Mouse (Mus musculus): Measurements from ENCODE around the gene Rnf31. TPM values are rescaled to one million over a fixed set of nuclear protein-coding genes. Genes with fewer than 3 reads are reported as not detected.

The Rnf31 gene
- polyA plus RNA-seq, 1 experiment from 2014 or later: 12.7 TPM

DNA sequence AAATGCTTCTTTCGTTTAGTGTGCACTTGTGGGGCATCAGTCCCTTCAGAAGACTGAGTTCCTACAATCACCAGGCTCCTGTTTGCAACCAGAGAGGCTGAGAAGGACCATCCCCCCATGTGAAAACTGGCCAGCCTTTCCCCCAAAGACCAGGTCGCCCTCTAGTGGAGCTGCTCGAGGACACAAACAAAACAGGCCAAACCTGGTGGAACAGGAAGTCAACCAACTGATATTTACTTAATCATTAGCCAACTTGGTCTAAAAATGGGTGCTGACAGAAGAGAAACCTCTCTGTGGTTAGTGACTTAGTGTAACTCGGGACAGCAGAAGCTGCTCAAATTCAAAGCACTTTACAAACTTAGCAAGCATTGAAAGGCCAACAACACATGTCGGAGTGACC is 34.5 kb upstream of the Rnf31 start:
- no peak overlapping the region for H3K4me3 ChIP-seq (ENCODE audit: control insufficient read depth in 1 of 2, insufficient read depth in 1 of 2, low read depth in 1 of 2, low read length in 2 of 2)
- ATAC-seq (ENCODE audit: insufficient number of reproducible peaks, insufficient read depth, low FRiP score, low read depth): no peak
- peaks cover 7 to 10% of the 10 kb centered on the region in 2 experiments for H3K4me1 ChIP-seq (ENCODE audit: control insufficient read depth in 2 of 2, insufficient read depth in 2 of 2, low read length in 2 of 2)
- no peak overlapping the region for H3K27ac ChIP-seq (replicated peaks in 1 of 2; ENCODE audit: control insufficient read depth in 1 of 2, insufficient read depth in 1 of 2, low read depth in 2 of 2, low read length in 2 of 2)
- H3K9me3 ChIP-seq (ENCODE audit: control insufficient read depth, low read length): no peaks in the 10 kb centered on the region
- H3K9ac ChIP-seq (ENCODE audit: low read length): no peak overlapping the region
- WGBS: 25% methylated on average over 5 of the region's 5 CpGs
- no peaks in the 10 kb centered on the region for H3K36me3 ChIP-seq (ENCODE audit: control insufficient read depth, insufficient read depth, low read length)
- no peak overlapping the region for H3K4me2 ChIP-seq (ENCODE audit: low read length)
- H3K27me3 ChIP-seq (ENCODE audit: control insufficient read depth, insufficient read depth, low read length): no peaks in the 10 kb centered on the region

DNA sequence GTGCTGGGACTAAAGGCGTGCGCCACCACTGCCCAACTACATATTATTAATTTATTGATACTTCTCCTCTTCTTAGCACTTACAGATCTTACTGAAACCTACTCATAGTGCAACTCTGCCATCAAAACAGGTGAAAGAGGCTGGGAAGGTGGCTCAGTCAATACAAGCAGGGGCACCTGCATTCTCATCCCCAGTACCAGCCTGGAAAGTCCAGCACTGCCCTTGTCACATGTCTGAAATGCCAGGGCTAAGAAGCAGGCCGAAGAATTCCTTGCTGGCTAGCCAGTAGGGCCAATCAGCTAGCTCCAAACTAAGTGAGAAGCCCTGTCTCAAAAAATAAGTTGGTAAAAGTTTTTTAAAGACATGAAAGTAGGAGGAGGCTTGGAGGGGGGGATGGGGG is 33.9 kb upstream of the Rnf31 start:
- Histone ChIP-seq H3K4me2 (ENCODE audit: low read length) (no peak overlapping the region), H3K4me1 (ENCODE audit: control insufficient read depth in 2 of 2, insufficient read depth in 2 of 2, low read length in 2 of 2) (peaks cover 7 to 13% of the 10 kb centered on the region in 2 experiments), H3K36me3 (ENCODE audit: control insufficient read depth, insufficient read depth, low read length) (0 out of 2 replicates have a peak, but pooled peaks cover 3% of the 10 kb centered on the region), H3K4me3 (ENCODE audit: control insufficient read depth in 1 of 2, insufficient read depth in 1 of 2, low read depth in 1 of 2, low read length in 2 of 2) (no peak overlapping the region), H3K9me3 (ENCODE audit: control insufficient read depth, low read length) (no peaks in the 10 kb centered on the region), H3K27ac (replicated peaks in 1 of 2; ENCODE audit: control insufficient read depth in 1 of 2, insufficient read depth in 1 of 2, low read depth in 2 of 2, low read length in 2 of 2) (no peak overlapping the region), H3K9ac (ENCODE audit: low read length) (no peak overlapping the region), H3K27me3 (ENCODE audit: control insufficient read depth, insufficient read depth, low read length) (no peaks in the 10 kb centered on the region)
- no peak for ATAC-seq (ENCODE audit: insufficient number of reproducible peaks, insufficient read depth, low FRiP score, low read depth)
- WGBS: 87% methylated on average over 3 of the region's 3 CpGs

DNA sequence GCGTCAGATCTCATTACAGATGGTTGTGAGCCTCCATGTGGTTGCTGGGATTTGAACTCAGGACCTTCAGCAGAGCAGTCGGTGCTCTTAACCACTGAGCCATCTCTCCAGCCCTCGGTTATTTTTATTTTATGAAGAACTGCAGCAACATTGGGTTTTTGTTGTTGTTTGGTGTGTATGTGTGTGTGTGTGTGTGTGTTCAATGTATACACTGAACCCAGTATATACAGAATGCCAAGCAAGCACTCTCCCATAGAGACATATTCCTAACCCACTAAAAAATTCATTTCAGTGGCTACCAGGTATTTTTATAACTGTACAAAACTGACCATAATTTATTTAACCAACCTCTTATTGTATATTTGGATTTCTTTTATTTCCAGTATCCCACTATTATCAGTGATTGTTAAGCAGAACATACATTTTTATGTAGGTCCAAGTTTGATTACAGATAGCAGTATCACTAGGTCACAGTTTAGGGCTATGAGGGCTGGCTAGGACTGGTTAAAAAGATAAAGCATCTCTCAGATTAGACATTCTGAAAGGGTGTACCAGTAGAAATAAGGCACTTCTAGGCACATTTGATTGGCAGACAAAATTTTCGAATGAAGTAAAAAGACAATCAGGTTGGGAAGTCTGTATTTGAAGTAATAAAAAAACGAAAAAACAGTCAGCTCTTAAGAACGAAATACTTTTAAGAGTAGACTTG is 32.6 kb upstream of the Rnf31 start:
- Histone ChIP-seq H3K9ac (ENCODE audit: low read length) (peak overlapping the region; percentile 92), H3K9me3 (ENCODE audit: control insufficient read depth, low read length) (no peaks in the 10 kb centered on the region), H3K4me2 (ENCODE audit: low read length) (peak overlapping the region; percentile 65), H3K4me1 (ENCODE audit: control insufficient read depth in 2 of 2, insufficient read depth in 2 of 2, low read length in 2 of 2) (peaks cover 7 to 13% of the 10 kb centered on the region in 2 experiments), H3K36me3 (ENCODE audit: control insufficient read depth, insufficient read depth, low read length) (peaks cover 13% of the 10 kb centered on the region), H3K4me3 (ENCODE audit: control insufficient read depth in 1 of 2, insufficient read depth in 1 of 2, low read depth in 1 of 2, low read length in 2 of 2) (peak overlapping the region in 1 of 2 experiments; percentile 75; a peak in 2 of 4 replicates), H3K27me3 (ENCODE audit: control insufficient read depth, insufficient read depth, low read length) (no peaks in the 10 kb centered on the region), H3K27ac (replicated peaks in 1 of 2; ENCODE audit: control insufficient read depth in 1 of 2, insufficient read depth in 1 of 2, low read depth in 2 of 2, low read length in 2 of 2) (peak overlapping the region in 1 of 2 experiments; percentile 100; a peak in 1 of 4 replicates)
- WGBS: 56% methylated on average over 6 of the region's 6 CpGs
- ATAC-seq (ENCODE audit: insufficient number of reproducible peaks, insufficient read depth, low FRiP score, low read depth): no peak

- Histone ChIP-seq H3K9ac (ENCODE audit: low read length) (peak within 1 kb of the TSS; percentile 92), H3K27me3 (ENCODE audit: control insufficient read depth, insufficient read depth, low read length) (no peaks in the 10 kb centered on the region), H3K9me3 (ENCODE audit: control insufficient read depth, low read length) (no peaks in the 10 kb centered on the region), H3K36me3 (ENCODE audit: control insufficient read depth, insufficient read depth, low read length) (peaks cover 22% of the 10 kb centered on the region), H3K4me2 (ENCODE audit: low read length) (peak within 1 kb of the TSS; percentile 65), H3K4me1 (ENCODE audit: control insufficient read depth in 2 of 2, insufficient read depth in 2 of 2, low read length in 2 of 2) (peaks cover 7 to 13% of the 10 kb centered on the region in 2 experiments), H3K4me3 (ENCODE audit: control insufficient read depth in 1 of 2, insufficient read depth in 1 of 2, low read depth in 1 of 2, low read length in 2 of 2) (peak within 1 kb of the TSS; percentile 60 to 75), H3K27ac (replicated peaks in 1 of 2; ENCODE audit: control insufficient read depth in 1 of 2, insufficient read depth in 1 of 2, low read depth in 2 of 2, low read length in 2 of 2) (peak within 1 kb of the TSS; percentile 96 to 100)
- peak; percentile 74 for ATAC-seq (ENCODE audit: insufficient number of reproducible peaks, insufficient read depth, low FRiP score, low read depth)
- WGBS: 0% methylated on average over 27 of the region's 27 CpGs
These were observed 31.7 kb upstream of the Rnf31 start, which contains the start of gene Dcaf11 for GRCm38 (mm10) chr14:55559799-55560201. Gene Dcaf11, plus strand, starts transcription at chr14:55560006.

- Histone ChIP-seq H3K4me3 (ENCODE audit: control insufficient read depth in 1 of 2, insufficient read depth in 1 of 2, low read depth in 1 of 2, low read length in 2 of 2) (peak within 1 kb of the TSS; percentile 60 to 75), H3K27ac (replicated peaks in 1 of 2; ENCODE audit: control insufficient read depth in 1 of 2, insufficient read depth in 1 of 2, low read depth in 2 of 2, low read length in 2 of 2) (peak within 1 kb of the TSS; percentile 96 to 100), H3K4me2 (ENCODE audit: low read length) (peak within 1 kb of the TSS; percentile 65), H3K27me3 (ENCODE audit: control insufficient read depth, insufficient read depth, low read length) (no peaks in the 10 kb centered on the region), H3K9me3 (ENCODE audit: control insufficient read depth, low read length) (no peaks in the 10 kb centered on the region), H3K36me3 (ENCODE audit: control insufficient read depth, insufficient read depth, low read length) (peaks cover 28% of the 10 kb centered on the region), H3K9ac (ENCODE audit: low read length) (peak within 1 kb of the TSS; percentile 92), H3K4me1 (ENCODE audit: control insufficient read depth in 2 of 2, insufficient read depth in 2 of 2, low read length in 2 of 2) (peaks cover 7 to 13% of the 10 kb centered on the region in 2 experiments)
- WGBS: under 1% methylated on average over 51 of the region's 51 CpGs
- ATAC-seq (ENCODE audit: insufficient number of reproducible peaks, insufficient read depth, low FRiP score, low read depth): peak; percentile 95
These were observed 31.1 kb upstream of the Rnf31 start, which contains the start of gene A730061H03Rik for GRCm38 (mm10) chr14:55560202-55561073. Gene A730061H03Rik, minus strand, starts transcription at chr14:55560406.

DNA sequence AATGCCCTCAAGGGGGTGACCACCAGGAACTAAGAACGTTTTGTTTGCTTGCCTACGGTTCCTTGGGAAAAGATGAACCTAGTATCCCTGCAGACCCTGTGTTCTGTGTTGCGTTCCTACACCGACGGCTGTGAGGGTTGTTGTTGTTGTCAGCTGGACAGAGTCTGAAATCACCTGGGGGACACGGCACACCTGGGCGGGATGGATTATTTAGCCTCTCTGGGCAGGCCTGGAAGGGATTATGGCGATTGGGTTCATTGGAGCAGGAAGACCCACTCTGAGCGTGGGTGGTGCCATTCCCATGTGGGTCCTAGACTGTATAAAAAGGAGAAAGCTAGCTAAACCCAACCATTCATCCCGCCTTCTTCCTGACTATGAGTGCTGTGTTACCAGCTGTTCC is 29.6 kb upstream of the Rnf31 start:
- H3K27ac ChIP-seq (replicated peaks in 1 of 2; ENCODE audit: control insufficient read depth in 1 of 2, insufficient read depth in 1 of 2, low read depth in 2 of 2, low read length in 2 of 2): no peak overlapping the region
- no peaks in the 10 kb centered on the region for H3K9me3 ChIP-seq (ENCODE audit: control insufficient read depth, low read length)
- no peak overlapping the region for H3K4me3 ChIP-seq (ENCODE audit: control insufficient read depth in 1 of 2, insufficient read depth in 1 of 2, low read depth in 1 of 2, low read length in 2 of 2)
- H3K9ac ChIP-seq (ENCODE audit: low read length): no peak overlapping the region
- 85% methylated on average over 10 of the region's 10 CpGs for WGBS
- no peak overlapping the region for H3K4me2 ChIP-seq (ENCODE audit: low read length)
- no peak for ATAC-seq (ENCODE audit: insufficient number of reproducible peaks, insufficient read depth, low FRiP score, low read depth)
- H3K36me3 ChIP-seq (ENCODE audit: control insufficient read depth, insufficient read depth, low read length): peaks cover 43% of the 10 kb centered on the region
- no peaks in the 10 kb centered on the region for H3K27me3 ChIP-seq (ENCODE audit: control insufficient read depth, insufficient read depth, low read length)
- peaks cover 7 to 13% of the 10 kb centered on the region in 2 experiments for H3K4me1 ChIP-seq (ENCODE audit: control insufficient read depth in 2 of 2, insufficient read depth in 2 of 2, low read length in 2 of 2)

DNA sequence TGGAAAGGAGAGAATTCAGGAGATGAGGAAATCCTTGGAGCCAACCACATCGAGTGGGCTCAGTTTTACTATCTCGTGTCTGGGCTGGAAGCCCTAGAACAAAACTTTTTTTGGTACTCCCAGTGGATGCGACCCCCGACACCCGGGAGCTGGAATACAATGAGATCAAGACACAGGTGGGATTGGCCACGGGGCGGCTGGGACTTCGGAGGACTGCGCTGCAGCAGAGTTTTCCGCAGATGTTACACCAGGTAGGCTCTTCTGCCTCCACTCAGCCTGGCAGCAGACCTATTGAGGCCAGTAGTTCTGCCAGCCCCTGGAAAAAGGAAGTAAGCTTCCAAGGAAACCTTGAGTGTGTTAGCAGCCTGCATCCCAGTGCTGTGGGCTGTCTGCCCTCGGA is 28.3 kb upstream of the Rnf31 start:
- Histone ChIP-seq H3K4me3 (ENCODE audit: control insufficient read depth in 1 of 2, insufficient read depth in 1 of 2, low read depth in 1 of 2, low read length in 2 of 2) (no peak overlapping the region), H3K27ac (replicated peaks in 1 of 2; ENCODE audit: control insufficient read depth in 1 of 2, insufficient read depth in 1 of 2, low read depth in 2 of 2, low read length in 2 of 2) (no peak overlapping the region), H3K36me3 (ENCODE audit: control insufficient read depth, insufficient read depth, low read length) (peaks cover 57% of the 10 kb centered on the region), H3K9ac (ENCODE audit: low read length) (no peak overlapping the region), H3K9me3 (ENCODE audit: control insufficient read depth, low read length) (no peaks in the 10 kb centered on the region), H3K27me3 (ENCODE audit: control insufficient read depth, insufficient read depth, low read length) (no peaks in the 10 kb centered on the region), H3K4me1 (ENCODE audit: control insufficient read depth in 2 of 2, insufficient read depth in 2 of 2, low read length in 2 of 2) (peaks cover 7 to 13% of the 10 kb centered on the region in 2 experiments), H3K4me2 (ENCODE audit: low read length) (no peak overlapping the region)
- WGBS: 90% methylated on average over 11 of the region's 11 CpGs
- ATAC-seq (ENCODE audit: insufficient number of reproducible peaks, insufficient read depth, low FRiP score, low read depth): no peak
